Mouse (Mus musculus): ENCODE measurements around the gene Gimap7. TPM values are rescaled to one million over a fixed set of nuclear protein-coding genes. Genes with fewer than 3 reads are reported as not detected.

The Gimap7 gene
- polyA plus RNA-seq, 1 experiment: not detected

DNA sequence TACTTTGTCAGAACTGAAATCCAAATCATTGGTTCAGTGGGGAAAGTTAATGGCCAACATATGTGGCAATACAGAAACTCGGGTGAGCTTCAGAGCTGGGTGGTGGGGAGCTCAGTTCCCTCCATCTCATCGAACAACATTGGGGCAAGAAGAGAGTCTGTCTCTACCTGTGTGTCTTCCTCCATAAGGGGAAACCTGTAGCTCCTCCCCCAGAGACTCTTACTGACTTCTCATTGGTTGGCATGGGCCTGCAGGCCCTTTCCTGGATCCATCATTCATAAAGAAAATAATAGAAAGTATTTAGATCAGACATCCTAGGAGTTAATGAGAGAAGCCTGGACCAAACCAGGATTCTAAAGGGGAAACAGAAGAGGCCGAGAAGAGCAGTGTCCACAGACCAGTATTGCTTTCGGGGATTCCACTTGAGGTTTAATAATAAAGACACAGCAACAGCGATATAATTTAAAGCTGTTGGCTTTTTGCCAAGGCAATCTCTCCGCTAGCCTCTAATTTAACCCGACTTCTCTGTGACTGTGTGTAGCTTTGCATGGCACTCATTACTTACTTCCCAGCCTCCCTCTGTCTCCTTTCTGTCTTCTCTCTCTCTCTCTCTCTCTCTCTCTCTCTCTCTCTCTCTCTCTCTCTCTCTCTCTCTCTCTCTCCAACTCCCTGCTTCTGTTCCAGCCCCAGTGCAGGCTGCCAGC lies 45.3 kb downstream of the Gimap7 start:
- TF ChIP-seq POLR2A (IDR thresholded peaks at IDR 0.05; ENCODE audit: insufficient read depth, low read length) (no peak), CTCF (IDR thresholded peaks at IDR 0.05; ENCODE audit: low read depth, low read length) (no peak), EP300 (IDR thresholded peaks at IDR 0.05; ENCODE audit: insufficient read depth, low read depth, low read length) (no peak)
- Histone ChIP-seq H3K9me3 (replicated peaks; ENCODE audit: control insufficient read depth, insufficient read depth, low read length, poor library complexity, severe bottlenecking) (peaks cover 6% of the 10 kb centered on the region), H3K4me3 (ENCODE audit: low read depth, low read length) (no peak overlapping the region), H3K4me1 (ENCODE audit: control insufficient read depth, insufficient read depth, low read length) (peaks cover 3% of the 10 kb centered on the region), H3K36me3 (ENCODE audit: control insufficient read depth, insufficient read depth, low read length, poor library complexity, severe bottlenecking) (no peaks in the 10 kb centered on the region), H3K9ac (ENCODE audit: low read depth, poor library complexity, severe bottlenecking) (no peak overlapping the region), H3K27ac (ENCODE audit: insufficient read depth, low read length) (no peak overlapping the region), H3K27me3 (ENCODE audit: control insufficient read depth, insufficient read depth, low read length, poor library complexity, severe bottlenecking) (no peaks in the 10 kb centered on the region)

DNA sequence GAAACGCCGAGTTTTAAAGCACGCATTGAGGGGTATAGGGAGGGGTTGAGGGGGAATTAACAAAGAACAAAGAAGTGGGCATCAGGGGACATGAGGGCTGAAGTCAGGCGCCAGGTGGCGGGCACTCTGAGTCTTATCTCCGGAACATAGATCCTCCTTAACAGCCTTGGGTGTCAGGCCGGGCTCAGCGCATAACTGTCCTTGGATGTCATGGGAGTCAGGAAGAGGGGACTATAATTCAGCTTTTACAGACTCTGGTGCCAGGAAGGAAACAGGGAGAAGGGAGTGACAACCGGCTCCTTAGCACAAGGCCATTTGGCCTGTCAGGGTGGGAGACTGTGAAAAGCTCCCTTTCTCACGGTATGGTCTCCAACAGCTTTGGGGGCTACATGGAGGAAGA lies 46.1 kb downstream of the Gimap7 start:
- no peak overlapping the region for H3K27ac ChIP-seq (ENCODE audit: insufficient read depth, low read length)
- H3K36me3 ChIP-seq (ENCODE audit: control insufficient read depth, insufficient read depth, low read length, poor library complexity, severe bottlenecking): no peaks in the 10 kb centered on the region
- H3K9me3 ChIP-seq (replicated peaks; ENCODE audit: control insufficient read depth, insufficient read depth, low read length, poor library complexity, severe bottlenecking): peaks cover 6% of the 10 kb centered on the region
- H3K9ac ChIP-seq (ENCODE audit: low read depth, poor library complexity, severe bottlenecking): no peak overlapping the region
- no peak overlapping the region for H3K4me3 ChIP-seq (ENCODE audit: low read depth, low read length)
- H3K4me1 ChIP-seq (ENCODE audit: control insufficient read depth, insufficient read depth, low read length): peaks cover 3% of the 10 kb centered on the region
- H3K27me3 ChIP-seq (ENCODE audit: control insufficient read depth, insufficient read depth, low read length, poor library complexity, severe bottlenecking): no peaks in the 10 kb centered on the region
- TF ChIP-seq CTCF (IDR thresholded peaks at IDR 0.05; ENCODE audit: low read depth, low read length): no peak
- TF ChIP-seq EP300 (IDR thresholded peaks at IDR 0.05; ENCODE audit: insufficient read depth, low read depth, low read length): no peak
- TF ChIP-seq POLR2A (IDR thresholded peaks at IDR 0.05; ENCODE audit: insufficient read depth, low read length): no peak

DNA sequence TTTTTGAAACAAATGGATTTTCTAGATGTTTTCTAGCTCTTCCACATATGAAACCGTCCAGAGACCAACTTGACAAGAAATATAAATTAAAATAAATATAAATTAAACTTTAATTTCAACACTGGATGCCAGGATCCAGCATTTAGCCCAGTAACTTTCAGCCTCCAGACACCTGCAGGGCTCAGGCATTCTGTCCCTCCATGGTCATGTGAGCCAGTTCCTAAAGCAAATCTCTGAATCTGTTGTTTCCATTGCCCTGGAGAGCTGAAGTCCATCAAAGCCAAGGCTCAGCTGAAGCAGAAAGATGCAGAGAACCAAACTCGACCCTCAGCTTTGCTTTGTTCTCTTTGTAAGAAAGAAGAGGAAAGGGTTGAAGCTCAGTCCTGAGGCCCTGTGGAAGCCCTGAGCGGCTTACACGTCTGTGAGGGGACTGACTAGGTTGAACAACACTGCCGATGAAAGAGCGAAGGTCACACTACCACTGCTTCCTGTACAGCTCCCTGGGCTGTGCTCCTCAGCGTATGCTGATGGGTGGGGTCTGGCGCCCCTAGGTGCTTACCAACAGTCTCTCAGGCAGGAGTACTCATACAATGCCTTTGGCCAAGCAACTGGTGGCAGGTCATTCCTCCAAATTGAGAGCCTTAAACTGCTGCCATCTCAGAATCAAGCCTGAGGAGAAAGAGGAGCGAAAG lies 49.9 kb downstream of the Gimap7 start:
- Histone ChIP-seq H3K36me3 (ENCODE audit: control insufficient read depth, insufficient read depth, low read length, poor library complexity, severe bottlenecking) (no peaks in the 10 kb centered on the region), H3K27ac (ENCODE audit: insufficient read depth, low read length) (no peak overlapping the region), H3K4me3 (ENCODE audit: low read depth, low read length) (no peak overlapping the region), H3K9ac (ENCODE audit: low read depth, poor library complexity, severe bottlenecking) (no peak overlapping the region), H3K9me3 (replicated peaks; ENCODE audit: control insufficient read depth, insufficient read depth, low read length, poor library complexity, severe bottlenecking) (peaks cover 6% of the 10 kb centered on the region), H3K27me3 (ENCODE audit: control insufficient read depth, insufficient read depth, low read length, poor library complexity, severe bottlenecking) (no peaks in the 10 kb centered on the region), H3K4me1 (ENCODE audit: control insufficient read depth, insufficient read depth, low read length) (peaks cover 3% of the 10 kb centered on the region)
- no peak for TF ChIP-seq EP300 (IDR thresholded peaks at IDR 0.05; ENCODE audit: insufficient read depth, low read depth, low read length)
- TF ChIP-seq CTCF (IDR thresholded peaks at IDR 0.05; ENCODE audit: low read depth, low read length): no peak
- no peak for TF ChIP-seq POLR2A (IDR thresholded peaks at IDR 0.05; ENCODE audit: insufficient read depth, low read length)

DNA sequence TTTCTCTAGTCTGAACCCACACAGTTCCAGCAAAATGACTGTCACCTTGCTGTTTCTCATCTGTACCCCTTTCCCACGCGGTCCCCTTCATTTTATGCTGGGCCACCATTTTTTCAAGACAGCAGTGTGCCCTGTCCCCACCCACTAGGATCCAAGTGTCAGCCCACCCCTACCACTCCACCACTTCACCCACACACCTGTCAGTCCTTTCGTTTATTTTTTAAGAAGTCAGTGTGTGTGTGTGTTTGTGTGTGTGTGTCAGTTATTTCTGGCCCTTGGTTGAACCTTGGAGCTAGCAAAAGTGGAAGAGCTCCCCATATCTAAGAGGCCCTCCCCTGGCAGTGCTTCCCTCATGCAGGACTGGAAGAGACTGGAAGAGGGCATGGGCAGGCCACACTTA lies 50.5 kb downstream of the Gimap7 start:
- Histone ChIP-seq H3K27me3 (ENCODE audit: control insufficient read depth, insufficient read depth, low read length, poor library complexity, severe bottlenecking) (no peaks in the 10 kb centered on the region), H3K4me1 (ENCODE audit: control insufficient read depth, insufficient read depth, low read length) (peaks cover 3% of the 10 kb centered on the region), H3K27ac (ENCODE audit: insufficient read depth, low read length) (no peak overlapping the region), H3K4me3 (ENCODE audit: low read depth, low read length) (no peak overlapping the region), H3K9ac (ENCODE audit: low read depth, poor library complexity, severe bottlenecking) (no peak overlapping the region), H3K36me3 (ENCODE audit: control insufficient read depth, insufficient read depth, low read length, poor library complexity, severe bottlenecking) (no peaks in the 10 kb centered on the region), H3K9me3 (replicated peaks; ENCODE audit: control insufficient read depth, insufficient read depth, low read length, poor library complexity, severe bottlenecking) (peaks cover 6% of the 10 kb centered on the region)
- TF ChIP-seq POLR2A (IDR thresholded peaks at IDR 0.05; ENCODE audit: insufficient read depth, low read length) (no peak), CTCF (IDR thresholded peaks at IDR 0.05; ENCODE audit: low read depth, low read length) (no peak), EP300 (IDR thresholded peaks at IDR 0.05; ENCODE audit: insufficient read depth, low read depth, low read length) (no peak)

DNA sequence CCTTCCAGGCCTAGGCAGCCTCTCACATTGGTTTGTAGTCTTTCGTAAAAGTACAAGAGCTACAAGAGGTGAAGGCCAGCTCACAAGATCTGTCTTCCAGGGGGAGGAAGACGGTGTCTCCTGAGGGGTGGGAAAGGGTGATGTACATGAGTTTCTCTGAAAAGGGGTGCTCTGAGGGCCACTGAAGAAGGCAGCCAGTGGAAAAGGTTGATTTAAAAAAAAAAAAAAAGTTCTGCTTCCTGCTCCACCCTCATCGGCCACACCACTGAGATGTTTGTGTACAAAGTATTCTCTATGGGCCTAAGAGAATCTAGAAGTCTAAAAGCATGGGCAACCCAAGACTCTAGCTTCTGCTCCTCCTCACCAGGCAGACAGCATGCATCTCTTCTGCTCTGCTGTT lies 52.3 kb downstream of the Gimap7 start, which contains the start of gene Gimap3:
Gimap3 (minus strand) TSS at position 156 of the 400 bp plus-strand sequence.
- Histone ChIP-seq H3K9me3 (replicated peaks; ENCODE audit: control insufficient read depth, insufficient read depth, low read length, poor library complexity, severe bottlenecking) (peaks cover 5% of the 10 kb centered on the region), H3K9ac (ENCODE audit: low read depth, poor library complexity, severe bottlenecking) (no peak within 1 kb of the TSS), H3K27me3 (ENCODE audit: control insufficient read depth, insufficient read depth, low read length, poor library complexity, severe bottlenecking) (no peaks in the 10 kb centered on the region), H3K27ac (ENCODE audit: insufficient read depth, low read length) (no peak within 1 kb of the TSS), H3K4me3 (ENCODE audit: low read depth, low read length) (no peak within 1 kb of the TSS), H3K4me1 (ENCODE audit: control insufficient read depth, insufficient read depth, low read length) (peaks cover 3% of the 10 kb centered on the region), H3K36me3 (ENCODE audit: control insufficient read depth, insufficient read depth, low read length, poor library complexity, severe bottlenecking) (no peaks in the 10 kb centered on the region)
- no peak for TF ChIP-seq POLR2A (IDR thresholded peaks at IDR 0.05; ENCODE audit: insufficient read depth, low read length)

DNA sequence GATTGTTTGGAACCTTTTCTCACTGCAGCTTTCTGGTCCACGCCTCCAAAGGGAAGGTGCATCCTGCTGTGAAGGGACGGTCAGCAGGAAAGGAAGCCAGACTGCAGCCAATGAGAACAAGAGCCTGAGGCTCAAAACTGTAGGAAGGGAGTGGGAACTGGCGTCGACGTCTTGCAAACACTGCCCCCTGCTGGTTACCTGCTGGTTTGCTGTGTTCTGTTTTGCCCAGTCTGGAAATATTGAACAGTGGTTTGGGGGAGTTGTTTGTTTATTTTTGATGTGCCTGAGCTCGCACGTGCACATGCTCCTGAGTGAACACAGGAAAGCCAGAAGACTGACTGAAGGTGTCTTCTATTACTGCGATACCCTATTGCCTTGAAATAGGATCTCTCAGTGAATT lies 53.6 kb downstream of the Gimap7 start:
- peaks cover 3% of the 10 kb centered on the region for H3K4me1 ChIP-seq (ENCODE audit: control insufficient read depth, insufficient read depth, low read length)
- no peak overlapping the region for H3K27ac ChIP-seq (ENCODE audit: insufficient read depth, low read length)
- TF ChIP-seq CTCF (IDR thresholded peaks at IDR 0.05; ENCODE audit: low read depth, low read length) (peak; percentile 84), EP300 (IDR thresholded peaks at IDR 0.05; ENCODE audit: insufficient read depth, low read depth, low read length) (no peak)
- no peak overlapping the region for H3K9ac ChIP-seq (ENCODE audit: low read depth, poor library complexity, severe bottlenecking)
- H3K27me3 ChIP-seq (ENCODE audit: control insufficient read depth, insufficient read depth, low read length, poor library complexity, severe bottlenecking): no peaks in the 10 kb centered on the region
- no peaks in the 10 kb centered on the region for H3K36me3 ChIP-seq (ENCODE audit: control insufficient read depth, insufficient read depth, low read length, poor library complexity, severe bottlenecking)
- no peak overlapping the region for H3K4me3 ChIP-seq (ENCODE audit: low read depth, low read length)
- H3K9me3 ChIP-seq (replicated peaks; ENCODE audit: control insufficient read depth, insufficient read depth, low read length, poor library complexity, severe bottlenecking): peaks cover 8% of the 10 kb centered on the region

Other genes starting within 250 kb of the Gimap7 start
- gene Atp6v0e2, start 181.0 kb upstream of the Gimap7 start, polyA plus RNA-seq (2011; ENCODE audit: insufficient read depth, insufficient read length, low read depth, missing spikeins): 16.9 and 20.3 TPM in 2 replicates
- 6.2 and 12.1 TPM in 2 replicates for gene Lrrc61, start 163.8 kb upstream of the Gimap7 start, polyA plus RNA-seq (2011; ENCODE audit: insufficient read depth, insufficient read length, low read depth, missing spikeins)
- gene Rarres2, start 145.8 kb upstream of the Gimap7 start, polyA plus RNA-seq (2011; ENCODE audit: insufficient read depth, insufficient read length, low read depth, missing spikeins): 0.90 TPM in 1 of 2 replicates, not detected in the other
- gene Gm45021, start 129.0 kb upstream of the Gimap7 start, polyA plus RNA-seq (2011; ENCODE audit: insufficient read depth, insufficient read length, low read depth, missing spikeins): not detected in 2 replicates
- gene Repin1, start 124.7 kb upstream of the Gimap7 start, polyA plus RNA-seq (2011; ENCODE audit: insufficient read depth, insufficient read length, low read depth, missing spikeins): 12.5 and 13.3 TPM in 2 replicates
- gene Gm44965, start 124.7 kb upstream of the Gimap7 start, polyA plus RNA-seq (2011; ENCODE audit: insufficient read depth, insufficient read length, low read depth, missing spikeins): not detected in 2 replicates
- 3.2 and 6.0 TPM in 2 replicates for gene Zfp775, start 116.6 kb upstream of the Gimap7 start, polyA plus RNA-seq (2011; ENCODE audit: insufficient read depth, insufficient read length, low read depth, missing spikeins)
- 0.29 and 0.36 TPM in 2 replicates for gene AI854703, start 91.9 kb upstream of the Gimap7 start, polyA plus RNA-seq (2011; ENCODE audit: insufficient read depth, insufficient read length, low read depth, missing spikeins)
- gene Gimap8, start 71.4 kb upstream of the Gimap7 start, polyA plus RNA-seq (2011; ENCODE audit: insufficient read depth, insufficient read length, low read depth, missing spikeins): 0.31 TPM in 1 of 2 replicates, not detected in the other
- 1.3 and 1.9 TPM in 2 replicates for gene Gimap9, start 42.5 kb upstream of the Gimap7 start, polyA plus RNA-seq (2011; ENCODE audit: insufficient read depth, insufficient read length, low read depth, missing spikeins)
- not detected in 2 replicates for gene Gimap4, start 34.1 kb upstream of the Gimap7 start, polyA plus RNA-seq (2011; ENCODE audit: insufficient read depth, insufficient read length, low read depth, missing spikeins)
- gene Gimap6, start 10.4 kb upstream of the Gimap7 start, polyA plus RNA-seq (2011; ENCODE audit: insufficient read depth, insufficient read length, low read depth, missing spikeins): not detected in 2 replicates
- not detected in 2 replicates for gene Gm28053, start within 50 bp of the Gimap7 start, polyA plus RNA-seq (2011; ENCODE audit: insufficient read depth, insufficient read length, low read depth, missing spikeins)
- gene Gimap1, start 20.4 kb downstream of the Gimap7 start, polyA plus RNA-seq (2011; ENCODE audit: insufficient read depth, insufficient read length, low read depth, missing spikeins): not detected in 2 replicates
- not detected in 2 replicates for gene Gimap5, start 27.6 kb downstream of the Gimap7 start, polyA plus RNA-seq (2011; ENCODE audit: insufficient read depth, insufficient read length, low read depth, missing spikeins)
- not detected in 2 replicates for gene Gimap3, start 52.2 kb downstream of the Gimap7 start, polyA plus RNA-seq (2011; ENCODE audit: insufficient read depth, insufficient read length, low read depth, missing spikeins)
- gene Tmem176a, start 122.3 kb downstream of the Gimap7 start, polyA plus RNA-seq (2011; ENCODE audit: insufficient read depth, insufficient read length, low read depth, missing spikeins): 13.5 and 15.5 TPM in 2 replicates
- 7.1 and 7.2 TPM in 2 replicates for gene Tmem176b, start 122.9 kb downstream of the Gimap7 start, polyA plus RNA-seq (2011; ENCODE audit: insufficient read depth, insufficient read length, low read depth, missing spikeins)
- 0.24 and 0.30 TPM in 2 replicates for gene Aoc1, start 154.3 kb downstream of the Gimap7 start, polyA plus RNA-seq (2011; ENCODE audit: insufficient read depth, insufficient read length, low read depth, missing spikeins)
- gene 1600015I10Rik, start 211.3 kb downstream of the Gimap7 start, polyA plus RNA-seq (2011; ENCODE audit: insufficient read depth, insufficient read length, low read depth, missing spikeins): not detected in 2 replicates